Mouse (Mus musculus) heart, adult 2 months (tissue): ENCODE data around the gene Arl14.

Experiments
- EP300 ChIP-seq: fragments of 200-500 bp; IDR thresholded peaks from 2 replicates; pipeline ENCODE4 v1.6.1; 2011; ENCODE audit warnings: low read depth, low read length, control low read depth; ENCODE audit not compliant: insufficient read depth
- POLR2A ChIP-seq: fragments of 200-500 bp; IDR thresholded peaks from 2 replicates; pipeline ENCODE4 v1.6.1; 2011; ENCODE audit warnings: mild to moderate bottlenecking, low read depth, low read length, control low read depth; ENCODE audit not compliant: insufficient read depth

GRCm38 (mm10) chr3:69213465-69213864, 8.8 kb upstream of the Arl14 start:
- TF ChIP-seq EP300: no peak
- no peak for TF ChIP-seq POLR2A
